Mouse (Mus musculus) hindbrain, embryonic 14.5 days (tissue): ENCODE measurements around the gene Frmd8. TPM values are rescaled to one million over a fixed set of nuclear protein-coding genes. Genes with fewer than 3 reads are reported as not detected.
"Not testable (repeated sequence)": the region's sequence is repeated elsewhere in the genome, so short reads cannot be mapped to it uniquely, and the experiment has no call there.

ENCODE experiments used
- ATAC-seq: fragments of 200-750 bp; cut with Nextera tagmentation; 2 replicates; pipeline ENCODE4 v1.8.0; 2017; ENCODE audit warnings: moderate number of reproducible peaks, mild to moderate bottlenecking, moderate TSS enrichment, moderate library complexity; ENCODE audit not compliant: low FRiP score
- DNase-seq: peaks from one replicate; pipeline ENCODE4 v3.0.0-alpha.2; 2015; ENCODE audit warnings: low spot score
- H3K27ac ChIP-seq: fragments of 300-500 bp; sonication (generic); 2 replicates; pipeline ENCODE4 v1.5.1; 2014; ENCODE audit warnings: mild to moderate bottlenecking, moderate library complexity
- H3K27me3 ChIP-seq: fragments of 300-500 bp; sonication (generic); 2 replicates; pipeline ENCODE4 v1.6.1; 2014; ENCODE audit warnings: mild to moderate bottlenecking, low read length, mixed read lengths; ENCODE audit not compliant: control insufficient read depth, insufficient read depth
- H3K36me3 ChIP-seq: fragments of 300-500 bp; sonication (generic); replicated peaks from 2 replicates; pipeline ENCODE4 v1.6.1; 2014; ENCODE audit not compliant: control insufficient read depth, insufficient read depth
- H3K4me1 ChIP-seq: fragments of 300-500 bp; sonication (generic); replicated peaks from 2 replicates; pipeline ENCODE4 v1.6.1; 2014; ENCODE audit warnings: antibody characterized with exemption, low read length, mixed read lengths; ENCODE audit not compliant: control insufficient read depth, insufficient read depth
- H3K4me2 ChIP-seq: fragments of 300-500 bp; sonication (generic); replicated peaks from 2 replicates; pipeline ENCODE4 v1.6.1; 2014; ENCODE audit warnings: mild to moderate bottlenecking, moderate library complexity
- H3K4me3 ChIP-seq: fragments of 300-500 bp; sonication (generic); replicated peaks from 2 replicates; pipeline ENCODE4 v1.5.1; 2014; ENCODE audit warnings: mild to moderate bottlenecking, low read length
- H3K9ac ChIP-seq: fragments of 300-500 bp; sonication (generic); 2 replicates; pipeline ENCODE4 v1.6.1; 2014
- H3K9me3 ChIP-seq: fragments of 300-500 bp; sonication (generic); 2 replicates; pipeline ENCODE4 v1.6.1; 2016; ENCODE audit warnings: low read length; ENCODE audit not compliant: control insufficient read depth
- WGBS: fragments of 180-500 bp; shearing (Covaris S2); extraction: QIAGEN DNeasy Blood & Tissue Kit; methylation state at CpG from one replicate; pipeline ENCODE4 v1.1.7; 2014; 5-methylcytosine and 5-hydroxymethylcytosine counted together
- polyA plus RNA-seq: library from polyadenylated mRNA; unstranded; fragments of >200 nt; fragmentation: Nextera tagmentation; extraction: Ambion mirVana; gene quantifications from 2 replicates; pipeline ENCODE4 v1.2.1, GENCODE M21; 2014

Gene Frmd8
- polyA plus RNA-seq, 1 experiment from 2014 or later: 11.3 TPM

GRCm38 (mm10) chr19:5889211-5889610, 14.1 kb upstream of the Frmd8 start:
- WGBS: 70% methylated on average over 4 of the region's 4 CpGs
- Histone ChIP-seq H3K27me3 (no peaks in the 10 kb centered on the region), H3K4me3 (no peak overlapping the region), H3K4me1 (peaks cover 31% of the 10 kb centered on the region), H3K9ac (no peak overlapping the region), H3K36me3 (peaks cover 18% of the 10 kb centered on the region), H3K9me3 (no peaks in the 10 kb centered on the region), H3K4me2 (no peak overlapping the region), H3K27ac (no peak overlapping the region)
- DNase-seq (no peak), ATAC-seq (no peak)

GRCm38 (mm10) chr19:5887234-5887815, 12.3 kb upstream of the Frmd8 start:
- ATAC-seq: no peak
- DNase-seq: no peak
- Histone ChIP-seq H3K27ac (no peak overlapping the region), H3K4me3 (no peak overlapping the region), H3K9ac (no peak overlapping the region), H3K36me3 (peaks cover 13% of the 10 kb centered on the region), H3K27me3 (no peaks in the 10 kb centered on the region), H3K9me3 (no peaks in the 10 kb centered on the region), H3K4me1 (peaks cover 20% of the 10 kb centered on the region), H3K4me2 (no peak overlapping the region)
- 92% methylated on average over 3 of the region's 3 CpGs for WGBS

GRCm38 (mm10) chr19:5885838-5886237, 10.8 kb upstream of the Frmd8 start:
- Histone ChIP-seq H3K4me3 (no peak overlapping the region), H3K36me3 (0 out of 2 replicates have a peak, but pooled peaks cover 3% of the 10 kb centered on the region), H3K27me3 (no peaks in the 10 kb centered on the region), H3K4me2 (no peak overlapping the region), H3K27ac (no peak overlapping the region), H3K4me1 (peaks cover 10% of the 10 kb centered on the region; the same call in 1 of the 2 replicates), H3K9ac (no peak overlapping the region), H3K9me3 (no peaks in the 10 kb centered on the region)
- ATAC-seq: no peak
- WGBS: 58% methylated on average over 4 of the region's 4 CpGs
- DNase-seq: no peak

DNA sequence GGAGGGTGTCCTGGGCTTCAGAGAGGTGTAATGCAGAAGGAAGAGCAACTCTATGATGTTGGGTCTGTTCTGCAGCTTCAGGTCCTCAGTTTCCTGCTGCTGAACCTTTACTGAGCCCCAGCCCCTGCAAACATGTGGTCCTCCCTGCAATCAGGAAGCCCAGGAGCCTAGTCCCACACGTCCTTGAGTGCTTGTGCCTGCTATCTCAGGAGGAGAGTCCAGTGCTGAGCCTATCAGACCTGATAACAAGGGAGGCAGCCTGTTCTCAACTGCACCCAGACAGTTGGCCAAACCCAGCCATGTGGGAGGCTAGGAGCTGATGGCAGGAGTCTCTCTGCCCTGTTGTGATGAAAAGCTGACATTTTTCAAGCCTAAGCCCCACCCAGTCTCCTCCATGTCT, 8.9 kb upstream of the Frmd8 start:
- WGBS: 76% methylated on average over 1 of the region's 1 CpGs
- no peak overlapping the region for H3K27ac ChIP-seq
- H3K9ac ChIP-seq: no peak overlapping the region
- no peaks in the 10 kb centered on the region for H3K9me3 ChIP-seq
- no peaks in the 10 kb centered on the region for H3K36me3 ChIP-seq
- H3K4me2 ChIP-seq: no peak overlapping the region
- H3K4me3 ChIP-seq: no peak overlapping the region
- H3K4me1 ChIP-seq: 0 out of 2 replicates have a peak, but pooled peaks cover 2% of the 10 kb centered on the region
- no peak for DNase-seq
- ATAC-seq: no peak
- no peaks in the 10 kb centered on the region for H3K27me3 ChIP-seq

GRCm38 (mm10) chr19:5882079-5882478, 7.0 kb upstream of the Frmd8 start:
- WGBS: 82% methylated on average over 5 of the region's 5 CpGs
- not testable (repeated sequence) for H3K9me3 ChIP-seq, H3K4me2 ChIP-seq, H3K27ac ChIP-seq, H3K27me3 ChIP-seq, H3K4me1 ChIP-seq, DNase-seq, H3K36me3 ChIP-seq, H3K4me3 ChIP-seq, H3K9ac ChIP-seq, ATAC-seq

DNA sequence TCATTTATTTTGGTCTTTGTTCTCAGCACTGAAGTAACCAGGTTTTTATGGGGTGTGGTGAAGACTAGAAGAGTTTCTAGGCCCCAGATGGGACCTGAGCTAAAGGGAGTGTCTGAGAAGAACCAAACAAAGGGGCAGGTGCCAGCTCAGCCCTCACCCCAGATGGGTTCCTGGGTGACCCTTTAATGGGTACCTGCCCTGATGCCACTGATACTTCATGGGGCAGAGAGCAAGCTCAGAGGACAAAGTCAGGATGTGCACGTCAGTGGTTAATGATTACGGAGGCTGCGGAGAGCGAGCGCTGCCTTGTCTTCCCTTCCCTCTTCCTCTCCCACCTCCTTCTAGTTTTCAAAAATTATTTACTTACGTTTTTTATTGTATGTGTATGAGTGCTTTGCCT, 6.1 kb upstream of the Frmd8 start:
- Histone ChIP-seq H3K9ac (no peak overlapping the region), H3K9me3 (no peaks in the 10 kb centered on the region), H3K27me3 (no peaks in the 10 kb centered on the region), H3K27ac (no peak overlapping the region), H3K36me3 (no peaks in the 10 kb centered on the region), H3K4me2 (no peak overlapping the region), H3K4me3 (no peak overlapping the region), H3K4me1 (no peaks in the 10 kb centered on the region)
- WGBS: 95% methylated on average over 6 of the region's 6 CpGs
- DNase-seq: no peak
- no peak for ATAC-seq

GRCm38 (mm10) chr19:5879735-5880134, 4.7 kb upstream of the Frmd8 start:
- Histone ChIP-seq H3K27me3 (no peaks in the 10 kb centered on the region), H3K9me3 (no peaks in the 10 kb centered on the region), H3K4me3 (no peak overlapping the region), H3K4me2 (no peak overlapping the region), H3K4me1 (peaks cover 4% of the 10 kb centered on the region; the same call in 1 of the 2 replicates), H3K27ac (no peak overlapping the region), H3K9ac (no peak overlapping the region), H3K36me3 (no peaks in the 10 kb centered on the region)
- WGBS: 93% methylated on average over 7 of the region's 7 CpGs
- no peak for ATAC-seq
- DNase-seq: no peak

- no peak overlapping the region for H3K4me2 ChIP-seq
- ATAC-seq: no peak
- no peak overlapping the region for H3K9ac ChIP-seq
- H3K27ac ChIP-seq: no peak overlapping the region
- no peaks in the 10 kb centered on the region for H3K27me3 ChIP-seq
- no peak overlapping the region for H3K4me3 ChIP-seq
- H3K36me3 ChIP-seq: no peaks in the 10 kb centered on the region
- WGBS: 74% methylated on average over 3 of the region's 3 CpGs
- peaks cover 11% of the 10 kb centered on the region; the same call in 1 of the 2 replicates for H3K4me1 ChIP-seq
- H3K9me3 ChIP-seq: no peaks in the 10 kb centered on the region
- DNase-seq: no peak
Observed at GRCm38 (mm10) chr19:5878916-5879315, 3.8 kb upstream of the Frmd8 start.

GRCm38 (mm10) chr19:5878362-5878722, 3.3 kb upstream of the Frmd8 start:
- DNase-seq (no peak), ATAC-seq (no peak)
- 74% methylated on average over 7 of the region's 7 CpGs for WGBS
- Histone ChIP-seq H3K9me3 (no peaks in the 10 kb centered on the region), H3K27me3 (no peaks in the 10 kb centered on the region), H3K36me3 (no peaks in the 10 kb centered on the region), H3K9ac (no peak overlapping the region), H3K4me1 (peaks cover 17% of the 10 kb centered on the region; the same call in 1 of the 2 replicates), H3K4me2 (no peak overlapping the region), H3K4me3 (no peak overlapping the region), H3K27ac (no peak overlapping the region)
